Mouse (Mus musculus) kidney, adult 2 months (tissue): ENCODE data around the gene 4930535I16Rik.

ENCODE experiments used
- CTCF ChIP-seq: fragments of 200-500 bp; conservative IDR thresholded peaks from 2 replicates; pipeline ENCODE4 v1.5.1; 2011; ENCODE audit warnings: low read depth, mild to moderate bottlenecking, control low read depth, low read length, moderate library complexity, mixed read lengths; ENCODE audit not compliant: insufficient read depth, insufficient read length
- POLR2A ChIP-seq: fragments of 200-500 bp; IDR thresholded peaks from one replicate; pipeline ENCODE4 v1.6.1; 2011; ENCODE audit warnings: low read depth, low read length, control low read depth

DNA sequence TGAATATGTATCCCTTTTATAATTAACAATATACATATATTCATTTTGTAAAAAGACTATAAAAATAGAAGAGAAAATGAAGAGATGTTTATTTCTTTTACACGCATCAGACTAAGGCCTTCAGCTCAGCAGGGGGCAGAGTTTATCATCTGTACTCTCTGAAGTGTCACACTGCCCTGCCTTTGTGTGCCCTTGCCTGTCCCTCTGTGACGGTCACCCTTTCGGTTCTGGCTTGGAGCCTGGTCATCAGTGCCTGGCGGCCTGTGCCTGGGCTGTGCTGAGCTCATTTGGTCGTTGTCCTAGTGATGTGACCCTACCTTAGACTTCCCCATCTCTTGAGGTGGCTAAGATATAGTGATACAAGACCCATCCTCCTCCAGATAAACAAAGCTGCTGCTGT lies 29.3 kb upstream of the 4930535I16Rik start:
- TF ChIP-seq POLR2A = no peak
- TF ChIP-seq CTCF = no peak
